Mouse (Mus musculus) forebrain, embryonic 13.5 days (tissue): ENCODE measurements around the gene Pi16. TPM values are rescaled to one million over a fixed set of nuclear protein-coding genes. Genes with fewer than 3 reads are reported as not detected.

Experiments used
- ATAC-seq: fragments of 200-750 bp; cut with Nextera tagmentation; 2 replicates; pipeline ENCODE4 v1.8.0; 2017
- H3K27ac ChIP-seq: fragments of 300-500 bp; sonication (generic); 2 replicates; pipeline ENCODE4 v1.5.1; 2015; ENCODE audit warnings: inconsistent platforms, mild to moderate bottlenecking, moderate library complexity
- H3K27me3 ChIP-seq: fragments of 300-500 bp; sonication (generic); 2 replicates; pipeline ENCODE4 v1.6.1; 2015; ENCODE audit warnings: mild to moderate bottlenecking, inconsistent platforms
- H3K36me3 ChIP-seq: fragments of 300-500 bp; sonication (generic); 2 replicates; pipeline ENCODE4 v1.6.1; 2015; ENCODE audit warnings: mild to moderate bottlenecking, inconsistent platforms; ENCODE audit not compliant: poor library complexity, severe bottlenecking
- H3K4me1 ChIP-seq: fragments of 300-500 bp; sonication (generic); 2 replicates; pipeline ENCODE4 v1.6.1; 2015; ENCODE audit warnings: inconsistent platforms
- H3K4me2 ChIP-seq: fragments of 300-500 bp; sonication (generic); 2 replicates; pipeline ENCODE4 v1.6.1; 2015; ENCODE audit warnings: inconsistent platforms, mild to moderate bottlenecking, moderate library complexity
- H3K4me3 ChIP-seq: fragments of 300-500 bp; sonication (generic); 2 replicates; pipeline ENCODE4 v1.5.1; 2015; ENCODE audit warnings: mild to moderate bottlenecking, inconsistent platforms
- H3K9ac ChIP-seq: fragments of 300-500 bp; sonication (generic); 2 replicates; pipeline ENCODE4 v1.6.1; 2015; ENCODE audit warnings: mild to moderate bottlenecking, inconsistent platforms
- H3K9me3 ChIP-seq: fragments of 300-500 bp; sonication (generic); replicated peaks from 2 replicates; pipeline ENCODE4 v1.6.1; 2016; ENCODE audit warnings: inconsistent platforms
- WGBS: fragments of 180-500 bp; shearing (Covaris S2); methylation state at CpG from one replicate; pipeline ENCODE4 v1.1.7; 2015; 5-methylcytosine and 5-hydroxymethylcytosine counted together
- polyA plus RNA-seq: library from polyadenylated mRNA; unstranded; fragments of >200 nt; fragmentation: Nextera tagmentation; extraction: Ambion mirVana; gene quantifications from 2 replicates; pipeline ENCODE4 v1.2.1, GENCODE M21; 2015

Pi16 gene
- polyA plus RNA-seq, 1 experiment from 2014 or later, result 1.5 TPM

DNA sequence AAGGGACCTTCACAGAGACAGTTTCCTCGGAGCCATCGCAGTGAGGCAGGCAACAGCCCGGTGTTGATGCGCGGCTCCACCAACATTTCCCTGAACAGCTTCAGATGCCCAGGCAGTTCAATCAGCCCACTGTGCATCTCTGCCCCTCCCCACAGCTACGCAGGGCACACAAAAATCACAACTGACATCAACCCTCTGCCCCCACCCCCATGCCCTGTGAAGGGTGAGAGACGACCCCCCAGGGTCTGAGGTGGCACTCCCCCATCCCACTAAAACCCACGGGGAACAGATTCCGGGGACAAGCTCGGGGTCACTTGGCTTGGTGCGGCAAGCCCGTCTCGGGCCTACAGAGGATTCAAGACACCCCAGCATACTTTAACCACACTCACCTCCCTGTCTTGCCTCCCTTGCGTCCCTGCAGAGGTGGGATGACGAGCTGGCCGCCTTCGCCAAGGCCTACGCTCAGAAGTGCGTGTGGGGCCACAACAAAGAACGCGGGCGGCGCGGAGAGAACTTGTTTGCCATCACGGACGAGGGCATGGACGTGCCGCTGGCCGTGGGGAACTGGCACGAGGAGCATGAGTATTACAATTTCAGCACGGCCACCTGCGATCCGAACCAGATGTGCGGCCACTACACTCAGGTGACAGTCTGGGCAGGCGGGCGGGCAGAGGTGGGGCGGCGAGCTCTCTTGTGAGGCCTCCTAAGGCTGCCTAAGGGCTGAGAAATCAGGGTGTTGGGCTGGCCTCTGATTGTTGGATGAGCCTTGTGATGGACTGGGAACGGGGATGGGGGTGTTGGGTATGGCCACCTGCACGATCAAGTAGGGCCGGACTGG lies 4.5 kb downstream of the Pi16 start:
- Histone ChIP-seq H3K36me3 (no peaks in the 10 kb centered on the region), H3K27me3 (peaks cover 33% of the 10 kb centered on the region), H3K27ac (no peak overlapping the region), H3K4me1 (peaks cover 26% of the 10 kb centered on the region), H3K4me2 (peak overlapping the region; percentile 12; the same call in 1 of the 2 replicates), H3K4me3 (no peak overlapping the region), H3K9ac (no peak overlapping the region), H3K9me3 (no peaks in the 10 kb centered on the region)
- no peak for ATAC-seq
- 20% methylated on average over 41 of the region's 41 CpGs for WGBS

DNA sequence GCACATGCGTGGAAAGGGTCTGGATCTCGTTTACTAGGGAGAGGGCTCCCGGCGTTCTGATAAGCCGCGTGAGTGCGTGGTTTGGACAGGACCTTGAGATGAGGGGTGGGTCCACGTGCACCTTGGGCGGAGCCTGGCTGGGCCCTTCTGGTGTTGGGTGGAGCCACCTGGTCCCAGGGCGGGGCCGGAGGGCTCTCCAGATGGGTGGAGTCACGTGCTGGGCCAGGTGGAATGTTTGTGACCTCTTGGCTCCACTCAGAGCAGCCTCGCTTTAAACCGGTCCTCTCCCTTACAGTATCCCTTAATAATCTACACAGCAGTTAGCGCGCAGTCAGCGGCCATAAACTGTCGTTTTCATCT lies 5.1 kb downstream of the Pi16 start:
- no peak overlapping the region for H3K4me3 ChIP-seq
- peaks cover 32% of the 10 kb centered on the region for H3K4me1 ChIP-seq
- no peaks in the 10 kb centered on the region for H3K9me3 ChIP-seq
- H3K36me3 ChIP-seq, result no peaks in the 10 kb centered on the region
- no peak overlapping the region for H3K27ac ChIP-seq
- ATAC-seq, result no peak
- no peak overlapping the region for H3K9ac ChIP-seq
- 15% methylated on average over 18 of the region's 18 CpGs for WGBS
- H3K27me3 ChIP-seq, result peaks cover 33% of the 10 kb centered on the region
- H3K4me2 ChIP-seq, result peak overlapping the region; percentile 12; the same call in 1 of the 2 replicates

DNA sequence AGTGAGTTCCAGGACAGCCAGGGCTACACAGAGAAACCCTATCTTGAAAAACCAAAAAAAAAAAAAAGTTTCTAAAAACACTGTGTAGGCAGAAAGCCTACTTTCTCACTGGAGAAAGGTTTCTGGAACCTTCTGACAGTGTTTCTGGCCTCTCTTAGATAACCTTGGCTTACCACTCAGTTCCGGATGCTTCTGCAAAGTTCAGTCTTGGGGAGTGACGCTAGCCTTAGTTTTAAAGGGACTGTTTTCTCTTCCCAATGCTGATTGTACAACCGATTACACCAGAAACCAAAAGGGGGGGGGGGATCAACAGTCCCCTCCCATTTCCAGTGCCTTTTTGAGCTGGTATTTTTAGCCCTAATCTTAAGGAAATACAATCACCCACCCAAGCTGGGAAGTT lies 6.1 kb downstream of the Pi16 start:
- 90% methylated on average over 3 of the region's 3 CpGs for WGBS
- Histone ChIP-seq H3K27me3 (peaks cover 33% of the 10 kb centered on the region), H3K27ac (no peak overlapping the region), H3K36me3 (no peaks in the 10 kb centered on the region), H3K4me3 (no peak overlapping the region), H3K4me2 (no peak overlapping the region), H3K4me1 (peaks cover 32% of the 10 kb centered on the region), H3K9me3 (no peaks in the 10 kb centered on the region), H3K9ac (no peak overlapping the region)
- no peak for ATAC-seq

DNA sequence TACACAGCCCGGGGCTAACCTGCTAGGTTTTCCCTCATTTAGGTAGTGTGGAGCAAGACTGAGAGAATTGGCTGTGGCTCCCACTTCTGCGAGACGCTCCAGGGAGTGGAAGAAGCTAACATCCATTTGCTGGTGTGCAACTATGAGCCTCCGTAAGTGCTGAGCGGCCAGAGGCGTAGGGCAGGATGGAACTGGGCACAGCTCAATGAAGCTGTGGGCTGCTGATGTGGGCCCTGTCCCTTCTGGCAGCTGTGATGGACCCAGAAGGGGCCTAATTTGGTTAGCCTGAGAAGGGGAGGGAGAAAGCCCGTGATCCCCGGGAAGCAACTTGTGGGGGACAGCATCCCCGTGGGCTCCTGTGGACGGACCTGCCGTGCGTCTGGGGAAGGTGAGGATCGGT lies 8.4 kb downstream of the Pi16 start:
- no peak overlapping the region for H3K27ac ChIP-seq
- peak overlapping the region; percentile 70 for H3K4me2 ChIP-seq
- H3K9me3 ChIP-seq, result no peaks in the 10 kb centered on the region
- H3K4me3 ChIP-seq, result peak overlapping the region; percentile 39; the same call in 1 of the 2 replicates
- H3K4me1 ChIP-seq, result peaks cover 38% of the 10 kb centered on the region
- WGBS, result 46% methylated on average over 13 of the region's 13 CpGs
- peaks cover 9% of the 10 kb centered on the region for H3K36me3 ChIP-seq
- no peak for ATAC-seq
- peaks cover 27% of the 10 kb centered on the region for H3K27me3 ChIP-seq
- peak overlapping the region; percentile 62 for H3K9ac ChIP-seq

DNA sequence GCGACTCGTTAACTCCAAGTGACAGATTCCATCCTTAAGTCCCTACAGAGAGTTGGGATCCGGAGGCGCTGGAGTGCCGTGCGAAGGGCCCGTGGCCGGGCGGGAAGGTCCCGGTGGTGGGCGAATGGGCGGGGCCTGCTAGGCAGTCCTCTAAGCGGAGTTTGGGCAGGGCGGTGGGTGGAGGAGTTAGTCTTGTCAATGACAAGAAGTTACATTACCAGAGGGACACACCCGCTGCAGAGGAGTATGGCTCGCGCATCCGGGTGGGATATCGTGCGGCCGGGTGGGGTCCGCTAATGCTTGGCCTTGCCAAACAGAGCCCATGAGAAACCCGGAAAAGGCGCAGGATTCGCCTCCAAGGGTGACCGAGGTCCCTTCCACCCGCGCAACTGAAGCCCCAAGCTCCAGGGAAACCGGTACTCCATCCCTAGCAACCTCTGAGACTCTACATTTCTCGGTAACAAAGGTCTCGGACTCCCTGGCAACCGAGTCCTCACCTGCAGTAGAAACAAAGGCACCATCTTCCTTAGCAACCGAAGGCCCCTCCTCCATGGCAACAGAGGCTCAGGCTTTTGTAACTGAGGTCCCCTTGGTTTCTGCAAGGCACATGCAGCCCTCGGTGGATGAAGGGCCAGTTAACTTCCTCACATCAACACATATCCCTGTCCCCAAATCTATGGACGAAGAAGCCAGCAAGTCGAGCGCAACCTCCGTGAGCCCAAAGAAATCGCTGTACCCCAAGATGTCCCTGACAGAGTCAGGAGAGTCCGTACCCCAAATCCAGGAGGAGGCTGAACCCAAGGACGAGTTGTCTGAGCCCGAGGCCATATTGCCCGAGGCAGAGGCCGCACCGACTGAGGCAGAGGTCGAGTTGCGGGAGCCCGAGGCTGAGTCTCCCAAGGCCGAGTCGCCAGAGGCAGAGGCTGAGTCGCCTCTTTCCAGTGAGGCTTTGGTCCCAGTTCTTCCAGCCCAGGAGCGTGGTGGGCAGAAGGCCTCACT lies 9.3 kb downstream of the Pi16 start:
- peaks cover 46% of the 10 kb centered on the region for H3K4me1 ChIP-seq

DNA sequence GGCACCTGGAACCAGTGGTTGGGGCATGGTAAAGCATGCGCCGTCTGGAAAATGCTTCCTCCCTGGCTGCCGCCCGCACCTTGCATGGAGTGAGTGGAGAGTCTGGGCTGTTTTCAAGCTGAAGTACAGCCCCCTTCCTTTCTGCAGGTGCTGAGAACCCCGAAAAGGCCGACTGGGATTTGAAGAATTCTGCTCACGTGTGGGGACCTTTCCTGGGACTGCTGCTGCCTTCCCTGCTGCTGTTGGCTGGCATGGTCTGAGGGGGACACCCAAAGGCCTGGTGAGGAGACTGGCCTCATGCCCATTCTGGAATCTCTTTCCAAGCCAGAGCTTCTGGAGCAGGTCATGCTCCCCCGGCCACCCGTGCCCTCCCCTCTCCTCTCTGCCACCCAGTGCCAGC lies 10.2 kb downstream of the Pi16 start:
- Histone ChIP-seq H3K27ac (no peak overlapping the region; the same call in 1 of the 2 replicates), H3K9ac (peak overlapping the region; percentile 62; the same call in 1 of the 2 replicates)

More for the DNA sequence above, 9.3 kb downstream of the Pi16 start:
- peak overlapping the region; percentile 39 for H3K4me3 ChIP-seq
- peak overlapping the region; percentile 70 for H3K4me2 ChIP-seq
- H3K36me3 ChIP-seq, result peaks cover 18% of the 10 kb centered on the region
- no peaks in the 10 kb centered on the region for H3K9me3 ChIP-seq
- H3K27ac ChIP-seq, result peak overlapping the region; percentile 58
- peaks cover 17% of the 10 kb centered on the region for H3K27me3 ChIP-seq
- ATAC-seq, result peak; percentile 60
- H3K9ac ChIP-seq, result peak overlapping the region; percentile 62
- WGBS, result 5% methylated on average over 52 of the region's 52 CpGs

DNA sequence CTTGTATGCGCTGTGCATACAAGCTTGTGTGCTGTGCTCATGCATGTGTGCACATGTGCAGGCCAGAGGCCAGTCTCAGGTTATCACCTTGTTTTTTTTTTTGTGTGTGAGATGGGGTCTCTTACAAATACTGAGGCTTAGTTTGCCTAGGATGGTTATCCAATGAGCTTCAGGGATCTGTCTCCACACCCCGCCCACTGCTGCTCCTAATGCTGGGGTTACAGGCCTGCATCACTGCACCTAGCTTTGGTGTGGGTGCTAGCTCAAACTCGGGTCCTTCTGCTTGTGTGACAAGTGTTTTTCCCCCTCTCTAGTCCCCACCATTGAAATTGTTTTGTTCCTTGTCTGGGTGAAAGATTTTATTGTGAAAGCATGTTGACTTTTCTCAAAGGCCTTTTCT lies 12.7 kb downstream of the Pi16 start:
- peak overlapping the region; percentile 75 for H3K27ac ChIP-seq
- ATAC-seq, result no peak

More for the DNA sequence above, 10.2 kb downstream of the Pi16 start:
- Histone ChIP-seq H3K4me3 (no peak overlapping the region), H3K36me3 (peaks cover 27% of the 10 kb centered on the region), H3K9me3 (no peaks in the 10 kb centered on the region), H3K4me2 (peak overlapping the region; percentile 70; the same call in 1 of the 2 replicates), H3K4me1 (peaks cover 39% of the 10 kb centered on the region), H3K27me3 (peaks cover 8% of the 10 kb centered on the region)
- whole genome bisulfite sequencing, result 79% methylated on average over 9 of the region's 9 CpGs
- no peak for ATAC-seq

DNA sequence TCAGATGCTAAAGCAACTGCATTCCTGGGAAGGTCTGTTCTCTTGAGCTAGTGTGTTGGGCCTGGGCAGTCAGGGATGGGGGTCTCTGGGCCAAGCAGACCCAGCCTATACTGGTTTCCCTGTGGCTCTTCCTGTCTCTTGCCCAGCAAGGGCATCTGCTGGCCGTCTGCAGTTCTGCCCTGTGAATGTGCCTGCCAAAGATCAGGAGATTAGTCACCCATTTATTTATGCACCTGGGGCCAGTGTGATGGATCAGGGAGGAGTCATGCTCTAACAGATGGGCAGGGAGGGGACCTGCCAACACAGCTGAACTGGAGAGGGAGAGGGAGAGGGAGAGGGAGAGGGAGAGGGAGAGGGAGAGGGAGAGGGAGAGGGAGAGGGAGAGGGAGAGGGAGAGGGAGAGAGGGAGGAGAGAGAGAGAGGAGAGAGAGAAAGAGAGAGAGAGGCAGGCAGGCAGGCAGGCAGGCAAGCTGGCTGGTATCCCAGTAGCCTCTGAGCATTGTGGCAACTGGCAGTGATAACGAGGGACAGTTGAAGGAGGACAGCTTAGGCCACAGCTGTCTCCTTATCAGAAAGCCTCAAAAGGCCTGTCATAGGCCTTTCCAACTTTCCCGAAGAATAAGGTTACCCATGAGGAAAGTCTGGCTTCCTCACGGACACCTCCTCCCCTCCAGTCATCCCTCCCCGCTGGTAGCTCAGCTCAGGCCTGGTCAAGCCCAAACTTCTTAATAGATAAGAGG lies 13.4 kb downstream of the Pi16 start:
- no peak overlapping the region for H3K4me3 ChIP-seq
- no peak overlapping the region for H3K9ac ChIP-seq
- peaks cover 35% of the 10 kb centered on the region for H3K4me1 ChIP-seq
- no peaks in the 10 kb centered on the region for H3K9me3 ChIP-seq
- WGBS, result 27% methylated on average over 5 of the region's 5 CpGs
- H3K27ac ChIP-seq, result peak overlapping the region; percentile 78
- H3K36me3 ChIP-seq, result peaks cover 56% of the 10 kb centered on the region
- no peak overlapping the region for H3K4me2 ChIP-seq
- H3K27me3 ChIP-seq, result no peaks in the 10 kb centered on the region
- peak; percentile 44; the same call in 1 of the 2 replicates for ATAC-seq

More for the DNA sequence above, 12.7 kb downstream of the Pi16 start:
- no peak overlapping the region for H3K4me2 ChIP-seq
- H3K27me3 ChIP-seq, result no peaks in the 10 kb centered on the region
- H3K36me3 ChIP-seq, result peaks cover 49% of the 10 kb centered on the region
- no peaks in the 10 kb centered on the region for H3K9me3 ChIP-seq
- H3K4me3 ChIP-seq, result no peak overlapping the region
- WGBS, result 85% methylated on average over 3 of the region's 3 CpGs
- H3K4me1 ChIP-seq, result peaks cover 39% of the 10 kb centered on the region
- H3K9ac ChIP-seq, result no peak overlapping the region

DNA sequence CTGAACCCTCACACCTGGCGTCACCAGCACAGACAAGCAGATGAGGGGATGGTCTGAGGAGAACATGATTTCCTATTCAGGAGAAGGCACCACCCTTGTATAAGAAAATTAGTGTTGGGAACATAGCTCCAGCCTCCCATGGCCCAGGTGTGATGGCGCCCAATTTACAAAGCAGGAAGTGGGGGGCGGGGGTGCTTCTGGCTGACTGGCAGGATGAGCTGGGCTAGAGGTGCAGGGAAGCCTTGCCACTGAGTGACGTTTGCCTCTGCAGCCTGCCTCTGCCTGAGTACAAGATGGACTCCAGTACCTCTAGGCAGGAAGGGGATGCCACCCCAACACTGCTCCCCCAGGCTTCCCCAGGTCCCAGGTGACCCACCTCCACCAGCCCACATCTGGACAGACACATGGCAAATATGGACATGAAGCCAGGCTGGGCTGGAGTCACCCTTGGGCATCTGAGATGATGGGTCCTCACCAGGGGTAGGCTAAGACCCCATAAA lies 14.8 kb downstream of the Pi16 start:
- H3K9ac ChIP-seq, result no peak overlapping the region
- H3K9me3 ChIP-seq, result no peaks in the 10 kb centered on the region
- no peak for ATAC-seq
- no peaks in the 10 kb centered on the region for H3K27me3 ChIP-seq
- H3K27ac ChIP-seq, result 0 out of 2 replicates have a peak overlapping the region, but pooled peaks have one; percentile 78
- H3K4me1 ChIP-seq, result peaks cover 21% of the 10 kb centered on the region
- no peak overlapping the region for H3K4me2 ChIP-seq
- WGBS, result 94% methylated on average over 4 of the region's 4 CpGs
- peaks cover 70% of the 10 kb centered on the region for H3K36me3 ChIP-seq
- no peak overlapping the region for H3K4me3 ChIP-seq

DNA sequence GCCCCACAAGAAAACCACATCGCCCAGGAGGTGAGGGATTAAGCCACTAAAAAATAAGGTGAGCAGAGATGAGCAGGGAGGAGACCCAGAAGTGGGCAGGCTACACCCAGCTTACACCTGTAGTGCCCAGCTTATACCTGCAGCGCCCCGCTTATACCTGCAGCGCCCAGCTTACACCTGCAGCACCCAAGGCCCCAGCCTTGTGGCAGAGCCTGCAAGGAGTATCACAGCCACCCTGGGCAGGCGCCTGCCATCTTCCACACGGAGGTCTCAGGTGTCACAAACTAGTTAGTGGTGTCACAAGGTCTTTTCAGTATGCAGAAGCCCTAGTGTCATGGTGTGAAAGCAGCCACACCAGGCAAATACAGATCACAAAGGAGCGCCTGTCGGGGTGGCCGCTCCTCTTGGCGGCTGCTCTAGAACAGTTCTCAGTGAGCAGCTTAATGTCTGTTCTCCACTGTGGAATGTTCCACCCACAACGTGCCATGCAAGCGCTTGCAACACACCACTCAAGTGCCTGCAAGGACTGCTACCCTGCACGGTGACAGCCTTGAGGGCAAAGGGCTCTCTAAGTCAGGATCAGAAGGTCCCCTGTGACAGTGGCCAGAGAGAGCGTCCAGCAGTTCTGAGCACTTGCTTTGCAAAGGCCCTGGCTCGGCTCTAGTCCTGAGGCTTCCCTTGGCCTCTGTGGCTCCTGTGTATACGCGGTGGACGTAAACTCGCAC lies 18.9 kb downstream of the Pi16 start:
- WGBS, result 93% methylated on average over 19 of the region's 19 CpGs
- Histone ChIP-seq H3K4me1 (peaks cover 24% of the 10 kb centered on the region), H3K27ac (no peak overlapping the region), H3K9me3 (no peaks in the 10 kb centered on the region), H3K4me2 (no peak overlapping the region), H3K36me3 (peaks cover 92% of the 10 kb centered on the region), H3K4me3 (no peak overlapping the region), H3K27me3 (no peaks in the 10 kb centered on the region), H3K9ac (no peak overlapping the region)
- ATAC-seq, result no peak
